Mouse (Mus musculus): ENCODE measurements around the gene Ctse. TPM values are rescaled to one million over a fixed set of nuclear protein-coding genes. Genes with fewer than 3 reads are reported as not detected.
A peak's percentile ranks its signal among the peaks of the same experiment; 100 is the strongest.

The Ctse gene
- total and polyA plus RNA-seq, 2 experiments from 2014 or later: 0.27 to 5.2 TPM

- TF ChIP-seq EP300 (IDR thresholded peaks at IDR 0.05; ENCODE audit: low read depth) (no peak), CTCF (IDR thresholded peaks at IDR 0.05; ENCODE audit: low read depth) (no peak)
- H3K36me3 ChIP-seq (replicated peaks; ENCODE audit: control insufficient read depth, insufficient read depth, low read length): no peaks in the 10 kb centered on the region
- no peaks in the 10 kb centered on the region for H3K9me3 ChIP-seq (replicated peaks; ENCODE audit: control insufficient read depth, low read length)
- no peak overlapping the region for H3K9ac ChIP-seq (replicated peaks; ENCODE audit: low read depth, low read length)
- no peak overlapping the region for H3K4me2 ChIP-seq (ENCODE audit: low read depth, low read length)
- H3K4me1 ChIP-seq (ENCODE audit: control insufficient read depth, insufficient read depth): no peaks in the 10 kb centered on the region
- no peaks in the 10 kb centered on the region for H3K27me3 ChIP-seq (ENCODE audit: control insufficient read depth, insufficient read depth, low read length)
- no peak for ATAC-seq (ENCODE audit: insufficient read depth, low read depth)
- H3K4me3 ChIP-seq (ENCODE audit: low read depth, low read length): no peak overlapping the region
- 66% methylated on average over 5 of the region's 5 CpGs for WGBS
- no peak overlapping the region for H3K27ac ChIP-seq (ENCODE audit: low read depth)
- no peak for DNase-seq (ENCODE audit: low spot score)
These were observed 41.5 kb downstream of the Ctse start for GRCm38 (mm10) chr1:131679644-131680043.

GRCm38 (mm10) chr1:131687739-131688138 is 49.6 kb downstream of the Ctse start:
- no peaks in the 10 kb centered on the region for H3K27me3 ChIP-seq (ENCODE audit: control insufficient read depth, insufficient read depth, low read length)
- ATAC-seq (ENCODE audit: insufficient read depth, low read depth): no peak
- peaks cover 6% of the 10 kb centered on the region; the same call in 1 of the 2 replicates for H3K4me1 ChIP-seq (ENCODE audit: control insufficient read depth, insufficient read depth)
- H3K4me2 ChIP-seq (ENCODE audit: low read depth, low read length): no peak overlapping the region
- WGBS: 83% methylated on average over 2 of the region's 2 CpGs
- H3K36me3 ChIP-seq (replicated peaks; ENCODE audit: control insufficient read depth, insufficient read depth, low read length): no peaks in the 10 kb centered on the region
- no peak overlapping the region for H3K9ac ChIP-seq (replicated peaks; ENCODE audit: low read depth, low read length)
- no peak for TF ChIP-seq EP300 (IDR thresholded peaks at IDR 0.05; ENCODE audit: low read depth)
- H3K9me3 ChIP-seq (replicated peaks; ENCODE audit: control insufficient read depth, low read length): no peaks in the 10 kb centered on the region
- DNase-seq (ENCODE audit: low spot score): no peak
- H3K27ac ChIP-seq (ENCODE audit: low read depth): no peak overlapping the region
- H3K4me3 ChIP-seq (ENCODE audit: low read depth, low read length): no peak overlapping the region

GRCm38 (mm10) chr1:131688475-131688874 is 50.4 kb downstream of the Ctse start, which contains the start of gene Rab7b:
Rab7b (plus strand) TSS chr1:131688695.
- Histone ChIP-seq H3K27ac (ENCODE audit: low read depth) (no peak within 1 kb of the TSS), H3K4me2 (ENCODE audit: low read depth, low read length) (no peak within 1 kb of the TSS), H3K9me3 (replicated peaks; ENCODE audit: control insufficient read depth, low read length) (no peaks in the 10 kb centered on the region), H3K9ac (replicated peaks; ENCODE audit: low read depth, low read length) (no peak within 1 kb of the TSS), H3K36me3 (replicated peaks; ENCODE audit: control insufficient read depth, insufficient read depth, low read length) (no peaks in the 10 kb centered on the region), H3K4me3 (ENCODE audit: low read depth, low read length) (0 out of 2 replicates have a peak within 1 kb of the TSS, but pooled peaks have one; percentile 3), H3K4me1 (ENCODE audit: control insufficient read depth, insufficient read depth) (peaks cover 6% of the 10 kb centered on the region; the same call in 1 of the 2 replicates), H3K27me3 (ENCODE audit: control insufficient read depth, insufficient read depth, low read length) (no peaks in the 10 kb centered on the region)
- ATAC-seq (ENCODE audit: insufficient read depth, low read depth): no peak
- DNase-seq (ENCODE audit: low spot score): no peak
- TF ChIP-seq CTCF (IDR thresholded peaks at IDR 0.05; ENCODE audit: low read depth) (no peak), EP300 (IDR thresholded peaks at IDR 0.05; ENCODE audit: low read depth) (no peak)
- 50% methylated on average over 8 of the region's 8 CpGs for WGBS

GRCm38 (mm10) chr1:131689016-131689415 is 50.9 kb downstream of the Ctse start:
- Histone ChIP-seq H3K4me2 (ENCODE audit: low read depth, low read length) (no peak overlapping the region), H3K36me3 (replicated peaks; ENCODE audit: control insufficient read depth, insufficient read depth, low read length) (no peaks in the 10 kb centered on the region), H3K9ac (replicated peaks; ENCODE audit: low read depth, low read length) (no peak overlapping the region), H3K27me3 (ENCODE audit: control insufficient read depth, insufficient read depth, low read length) (no peaks in the 10 kb centered on the region), H3K4me1 (ENCODE audit: control insufficient read depth, insufficient read depth) (peaks cover 6% of the 10 kb centered on the region; the same call in 1 of the 2 replicates), H3K27ac (ENCODE audit: low read depth) (no peak overlapping the region), H3K9me3 (replicated peaks; ENCODE audit: control insufficient read depth, low read length) (no peaks in the 10 kb centered on the region), H3K4me3 (ENCODE audit: low read depth, low read length) (0 out of 2 replicates have a peak overlapping the region, but pooled peaks have one; percentile 3)
- DNase-seq (ENCODE audit: low spot score): no peak
- ATAC-seq (ENCODE audit: insufficient read depth, low read depth): no peak
- no peak for TF ChIP-seq CTCF (IDR thresholded peaks at IDR 0.05; ENCODE audit: low read depth)
- TF ChIP-seq EP300 (IDR thresholded peaks at IDR 0.05; ENCODE audit: low read depth): no peak
- 77% methylated on average over 3 of the region's 3 CpGs for whole genome bisulfite sequencing

- no peak for TF ChIP-seq CTCF (IDR thresholded peaks at IDR 0.05; ENCODE audit: low read depth)
- no peak for TF ChIP-seq EP300 (IDR thresholded peaks at IDR 0.05; ENCODE audit: low read depth)
- ATAC-seq (ENCODE audit: insufficient read depth, low read depth) (no peak), DNase-seq (ENCODE audit: low spot score) (no peak)
- Histone ChIP-seq H3K4me2 (ENCODE audit: low read depth, low read length) (no peak overlapping the region), H3K4me1 (ENCODE audit: control insufficient read depth, insufficient read depth) (peaks cover 6% of the 10 kb centered on the region; the same call in 1 of the 2 replicates), H3K27me3 (ENCODE audit: control insufficient read depth, insufficient read depth, low read length) (no peaks in the 10 kb centered on the region), H3K9ac (replicated peaks; ENCODE audit: low read depth, low read length) (no peak overlapping the region), H3K36me3 (replicated peaks; ENCODE audit: control insufficient read depth, insufficient read depth, low read length) (no peaks in the 10 kb centered on the region), H3K4me3 (ENCODE audit: low read depth, low read length) (no peak overlapping the region), H3K27ac (ENCODE audit: low read depth) (no peak overlapping the region), H3K9me3 (replicated peaks; ENCODE audit: control insufficient read depth, low read length) (no peaks in the 10 kb centered on the region)
- WGBS: 83% methylated on average over 5 of the region's 5 CpGs
These were observed 51.8 kb downstream of the Ctse start for GRCm38 (mm10) chr1:131689899-131690298.

- Histone ChIP-seq H3K36me3 (replicated peaks; ENCODE audit: control insufficient read depth, insufficient read depth, low read length) (no peaks in the 10 kb centered on the region), H3K4me2 (ENCODE audit: low read depth, low read length) (no peak overlapping the region), H3K27ac (ENCODE audit: low read depth) (no peak overlapping the region), H3K4me1 (ENCODE audit: control insufficient read depth, insufficient read depth) (peaks cover 6% of the 10 kb centered on the region; the same call in 1 of the 2 replicates), H3K9me3 (replicated peaks; ENCODE audit: control insufficient read depth, low read length) (no peaks in the 10 kb centered on the region), H3K27me3 (ENCODE audit: control insufficient read depth, insufficient read depth, low read length) (no peaks in the 10 kb centered on the region), H3K9ac (replicated peaks; ENCODE audit: low read depth, low read length) (no peak overlapping the region), H3K4me3 (ENCODE audit: low read depth, low read length) (no peak overlapping the region)
- ATAC-seq (ENCODE audit: insufficient read depth, low read depth): peak; percentile 75
- 29% methylated on average over 3 of the region's 3 CpGs for WGBS
- TF ChIP-seq EP300 (IDR thresholded peaks at IDR 0.05; ENCODE audit: low read depth): no peak
- peak; percentile 24 for DNase-seq (ENCODE audit: low spot score)
These were observed 52.3 kb downstream of the Ctse start for GRCm38 (mm10) chr1:131690435-131690834.
